Mouse (Mus musculus) G1E (cell line): ENCODE measurements around the gene Rnf216.

Experiments used
- CTCF ChIP-seq: IDR thresholded peaks from 2 replicates; pipeline ENCODE4 v1.5.1; 2012; ENCODE audit warnings: low read depth, low read length, inconsistent platforms, mixed read lengths
- TAL1 ChIP-seq: conservative IDR thresholded peaks from 2 replicates; pipeline ENCODE4 v1.6.1; 2012; ENCODE audit warnings: low read depth, low read length, inconsistent platforms, mixed read lengths

GRCm38 (mm10) chr5:143132935-143133514 is 20.2 kb upstream of the Rnf216 start:
- TF ChIP-seq TAL1 = no peak
- TF ChIP-seq CTCF = no peak
